Mouse (Mus musculus) G1E (cell line): ENCODE results near the gene Clcn5. TPM values are rescaled to one million over a fixed set of nuclear protein-coding genes. Genes with fewer than 3 reads are reported as not detected.

Source experiments
- ATAC-seq: 2 replicates; pipeline ENCODE4 v1.8.0; 2016; ENCODE audit warnings: mild to moderate bottlenecking; ENCODE audit not compliant: insufficient number of reproducible peaks, poor library complexity, low FRiP score, severe bottlenecking; ENCODE audit errors: extremely low read depth
- DNase-seq: peaks from one replicate; pipeline ENCODE4 v3.0.0; 2012; ENCODE audit warnings: low spot score
- H3K27me3 ChIP-seq: 2 replicates; pipeline ENCODE4 v1.6.1; 2012; ENCODE audit warnings: mild to moderate bottlenecking, low read length, inconsistent platforms; ENCODE audit not compliant: insufficient read depth
- H3K36me3 ChIP-seq: replicated peaks from 2 replicates; pipeline ENCODE3; 2012; ENCODE audit warnings: mild to moderate bottlenecking, inconsistent platforms
- H3K4me1 ChIP-seq: 2 replicates; pipeline ENCODE4 v1.6.1; 2012; ENCODE audit warnings: low read depth, low read length, inconsistent platforms, mixed read lengths; ENCODE audit not compliant: insufficient read depth
- H3K4me3 ChIP-seq: 2 replicates; pipeline ENCODE4 v1.5.1; 2012; ENCODE audit warnings: low read depth, mild to moderate bottlenecking, inconsistent platforms, low read length, moderate library complexity, mixed read lengths
- H3K9me3 ChIP-seq: replicated peaks from 2 replicates; pipeline ENCODE4 v1.6.1; 2012; ENCODE audit warnings: inconsistent platforms
- CTCF ChIP-seq: IDR thresholded peaks from 2 replicates; pipeline ENCODE4 v1.5.1; 2012; ENCODE audit warnings: low read depth, low read length, inconsistent platforms, mixed read lengths
- GATA1 ChIP-seq: IDR thresholded peaks from 2 replicates; pipeline ENCODE4 v1.6.1; 2012; ENCODE audit warnings: borderline replicate concordance, low read length, inconsistent platforms, mixed read lengths
- GATA2 ChIP-seq: IDR thresholded peaks from 2 replicates; pipeline ENCODE4 v1.6.1; 2012; ENCODE audit warnings: low read depth, low read length, inconsistent platforms, borderline replicate concordance
- POLR2AphosphoS5 ChIP-seq: IDR thresholded peaks from 2 replicates; pipeline ENCODE4 v1.6.1; 2012; ENCODE audit warnings: low read depth, low read length, inconsistent platforms; ENCODE audit not compliant: insufficient replicate concordance
- TAL1 ChIP-seq: conservative IDR thresholded peaks from 2 replicates; pipeline ENCODE4 v1.6.1; 2012; ENCODE audit warnings: low read depth, low read length, inconsistent platforms, mixed read lengths
- polyA plus RNA-seq: library from polyadenylated mRNA; stranded (reverse); fragments of >175 nt; gene quantifications from 2 replicates; pipeline ENCODE4 v1.2.3, GENCODE M21; 2012
- total RNA-seq, 2 experiments: library from RNA; stranded (forward) in 1 of 2; stranded (reverse) in 1 of 2; fragments of 200-1000 nt in 1 of 2; fragments of >200 nt in 1 of 2; fragmentation: Nextera tagmentation in 1 of 2; gene quantifications; 2 replicates each; pipeline ENCODE4 v1.2.3; 2014 to 2017

Gene Clcn5
- total and polyA plus RNA-seq, 3 experiments: 7.0 to 29.6 (median 27.7) TPM

- no peak overlapping the region for H3K4me3 ChIP-seq
- no peaks in the 10 kb centered on the region for H3K9me3 ChIP-seq
- no peak for DNase-seq
- ATAC-seq: no peak
- no peaks in the 10 kb centered on the region for H3K36me3 ChIP-seq
- no peak for TF ChIP-seq GATA2
- no peaks in the 10 kb centered on the region for H3K27me3 ChIP-seq
- H3K4me1 ChIP-seq: no peaks in the 10 kb centered on the region
These were observed 173.0 kb downstream of the Clcn5 start for GRCm38 (mm10) chrX:7146156-7146555.

- Histone ChIP-seq H3K27me3 (no peaks in the 10 kb centered on the region), H3K4me3 (no peak overlapping the region), H3K36me3 (no peaks in the 10 kb centered on the region), H3K4me1 (no peaks in the 10 kb centered on the region), H3K9me3 (no peaks in the 10 kb centered on the region)
- ATAC-seq (no peak), DNase-seq (no peak)
- TF ChIP-seq GATA1 (no peak), CTCF (no peak), POLR2AphosphoS5 (no peak), TAL1 (no peak), GATA2 (no peak)
These were observed 197.4 kb downstream of the Clcn5 start for GRCm38 (mm10) chrX:7121618-7122280.

DNA sequence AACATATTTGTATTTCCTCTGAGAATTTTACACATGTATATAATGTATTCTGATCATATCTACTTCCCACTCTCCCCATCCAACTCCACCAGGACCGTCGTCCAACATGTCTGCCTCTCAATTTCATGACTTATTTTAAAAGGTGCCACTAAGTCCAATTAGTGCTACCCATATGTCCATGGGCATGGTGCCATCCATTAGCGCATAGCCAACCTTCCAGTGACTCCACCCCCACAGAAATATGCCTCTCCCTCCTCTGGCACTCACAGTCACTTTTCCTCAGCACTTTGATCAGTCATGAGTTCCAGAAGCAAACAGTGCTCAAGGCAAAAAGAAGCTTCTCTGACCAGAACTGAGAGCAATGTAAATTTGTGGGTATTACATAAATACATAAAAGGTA lies 204.3 kb downstream of the Clcn5 start:
- Histone ChIP-seq H3K27me3 (no peaks in the 10 kb centered on the region), H3K36me3 (no peaks in the 10 kb centered on the region), H3K4me1 (no peaks in the 10 kb centered on the region), H3K9me3 (no peaks in the 10 kb centered on the region), H3K4me3 (no peak overlapping the region)
- ATAC-seq (no peak), DNase-seq (no peak)
- no peak for TF ChIP-seq CTCF
- TF ChIP-seq POLR2AphosphoS5: no peak
- no peak for TF ChIP-seq GATA1
- no peak for TF ChIP-seq GATA2
- TF ChIP-seq TAL1: no peak

Other genes with a start within 250 kb of the Clcn5 start
- 0.15 and 0.75 TPM in 2 replicates for gene Usp27x, start 56.5 kb upstream of the Clcn5 start, total RNA-seq (2014; fragmentation: Nextera tagmentation)
- 0.55 and 0.81 TPM in 2 replicates for gene Usp27x, start 56.5 kb upstream of the Clcn5 start, total RNA-seq (2017)
- gene Usp27x, start 56.5 kb upstream of the Clcn5 start, polyA plus RNA-seq: 0.10 and 0.17 TPM in 2 replicates